Mouse (Mus musculus) lung, postnatal 10 days (tissue): ENCODE data around the gene Efna2.
"Not testable (repeated sequence)": the region's sequence is repeated elsewhere in the genome, so short reads cannot be mapped to it uniquely, and the experiment has no call there.

Experiments
- DNase-seq: peaks from one replicate; pipeline ENCODE4 v3.0.0; 2021

Efna2 gene

GRCm38 (mm10) chr10:80194441-80194840 is 15.2 kb downstream of the Efna2 start:
- no peak for DNase-seq

DNA sequence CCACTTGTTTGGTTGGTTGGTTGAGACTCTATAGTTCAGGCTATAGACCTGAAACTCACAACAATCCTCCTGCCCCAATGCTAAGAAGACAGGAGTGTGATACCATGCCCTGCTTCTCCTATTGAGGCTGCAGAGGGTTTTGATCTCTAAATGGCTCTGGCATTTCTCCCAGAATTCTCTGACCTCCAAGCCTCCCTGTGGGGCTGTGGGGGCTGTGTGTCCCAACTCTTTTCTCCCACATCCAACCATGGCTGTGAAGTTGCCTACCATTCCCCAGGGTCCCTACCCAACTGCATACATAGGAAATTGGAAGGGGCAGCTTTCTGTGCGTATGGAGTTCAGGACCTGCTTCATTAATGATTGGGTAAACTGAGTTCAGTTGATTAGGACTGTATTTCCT is 16.9 kb downstream of the Efna2 start:
- DNase-seq = no peak

DNA sequence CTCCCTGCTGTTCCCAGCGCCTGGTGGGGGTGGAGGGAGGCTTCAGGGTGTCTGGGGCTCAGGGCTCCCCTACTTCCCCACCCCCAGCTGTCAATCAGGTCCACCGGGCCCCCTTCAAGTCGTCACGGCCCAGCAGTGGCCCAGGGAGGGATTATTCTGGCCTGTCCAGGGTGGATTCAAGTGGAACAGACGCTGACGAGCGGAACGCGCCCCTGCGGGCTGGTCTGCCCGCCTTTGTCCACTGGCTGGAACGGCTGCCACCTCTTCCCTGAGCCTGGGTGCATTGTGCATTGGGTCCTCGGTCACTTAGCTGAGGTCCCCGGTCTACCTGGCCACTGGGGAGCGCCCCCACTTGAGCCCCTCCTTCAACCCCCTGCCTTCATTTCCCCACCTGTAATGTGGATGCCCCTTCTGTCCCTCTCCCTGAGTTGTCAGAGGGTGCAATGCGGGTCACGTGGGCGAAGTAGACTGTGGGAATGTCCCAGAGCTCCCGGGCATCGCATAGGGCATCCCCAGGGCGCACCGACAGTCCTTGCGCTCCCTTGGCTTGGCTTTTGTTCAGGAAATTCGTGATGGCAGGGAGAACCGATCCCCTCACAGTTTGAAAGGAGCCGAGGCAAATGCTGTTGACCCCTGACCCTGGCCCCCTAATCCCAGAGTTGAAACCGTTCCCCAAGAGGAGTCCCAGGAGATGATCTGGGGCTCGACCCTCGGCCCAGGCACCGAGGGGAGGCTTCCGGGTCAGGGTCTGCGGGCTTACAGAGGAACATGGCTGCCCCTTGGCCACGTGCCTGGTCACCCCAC is 17.7 kb downstream of the Efna2 start:
- no peak for DNase-seq

DNA sequence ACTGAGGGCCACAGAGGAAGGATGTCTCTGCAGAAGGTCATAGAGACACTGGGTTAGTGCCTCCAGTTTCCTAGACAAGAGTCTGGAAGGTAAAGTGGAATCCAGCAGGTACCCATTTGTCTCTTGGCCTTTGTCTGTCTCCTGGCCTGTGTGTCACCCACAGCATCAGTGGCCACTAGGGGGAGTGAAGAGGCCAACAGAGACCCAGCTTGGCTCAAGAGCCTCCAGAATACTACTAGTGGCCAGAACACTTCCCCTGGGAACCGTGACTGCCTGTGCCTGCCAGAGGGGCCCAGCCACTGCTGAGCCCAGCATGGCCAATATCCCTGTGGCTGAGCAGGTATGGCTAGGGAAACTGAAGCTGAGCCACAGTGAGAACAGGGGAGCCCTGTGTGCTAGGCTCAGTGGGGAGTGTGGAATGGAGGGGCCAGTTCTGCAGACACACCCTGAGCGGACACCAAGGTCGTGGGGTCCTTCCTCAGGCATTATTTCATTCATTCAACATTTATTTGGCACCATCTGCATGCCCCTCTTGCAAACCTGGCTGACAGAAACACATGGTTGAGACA is 20.2 kb downstream of the Efna2 start:
- peak; percentile 93 for DNase-seq

DNA sequence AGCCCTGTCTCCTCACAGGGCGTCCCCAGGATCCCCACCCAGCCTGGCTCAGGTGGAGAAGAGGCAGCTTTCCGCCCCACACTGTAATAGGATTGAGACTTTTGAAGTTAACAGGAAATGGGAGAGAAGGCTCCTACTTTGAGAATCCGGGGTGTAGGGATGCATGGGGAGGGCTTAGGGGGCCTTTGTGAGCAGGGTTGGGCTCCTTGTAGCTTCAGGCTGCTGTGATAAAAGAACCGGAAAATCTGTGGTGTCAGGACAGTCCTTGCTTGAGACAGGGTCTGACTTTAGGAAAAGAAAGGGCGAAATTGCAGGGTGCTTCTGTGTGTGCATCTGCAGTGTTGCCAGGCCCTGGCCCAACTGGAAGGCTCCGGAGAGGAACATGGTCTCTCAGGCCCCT is 21.2 kb downstream of the Efna2 start:
- no peak for DNase-seq

- DNase-seq = no peak
Measured at GRCm38 (mm10) chr10:80204055-80204454, 24.8 kb downstream of the Efna2 start.

DNA sequence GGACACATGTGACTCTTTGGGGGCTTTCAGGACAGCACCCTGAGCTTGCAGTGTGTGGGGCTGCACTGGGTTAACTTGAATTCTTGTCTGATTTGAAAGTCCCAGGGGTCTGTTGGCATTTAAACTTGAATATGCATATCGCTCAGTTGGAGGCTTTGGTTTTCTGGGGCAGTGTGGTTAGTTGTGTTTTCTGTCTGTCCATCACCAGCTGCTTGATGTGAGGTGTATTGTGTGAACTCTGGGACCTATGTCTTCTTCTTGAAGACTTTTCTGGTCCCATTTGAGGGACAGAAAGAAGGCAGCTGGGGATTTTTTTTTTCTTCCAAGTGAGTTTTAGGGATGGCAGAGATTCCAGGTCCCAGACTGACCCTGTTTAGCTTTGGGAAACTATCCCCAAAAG is 27.9 kb downstream of the Efna2 start:
- no peak for DNase-seq

- DNase-seq = no peak
Measured at GRCm38 (mm10) chr10:80207676-80208075, 28.4 kb downstream of the Efna2 start.

GRCm38 (mm10) chr10:80208248-80208647 is 29.0 kb downstream of the Efna2 start:
- no peak for DNase-seq

DNA sequence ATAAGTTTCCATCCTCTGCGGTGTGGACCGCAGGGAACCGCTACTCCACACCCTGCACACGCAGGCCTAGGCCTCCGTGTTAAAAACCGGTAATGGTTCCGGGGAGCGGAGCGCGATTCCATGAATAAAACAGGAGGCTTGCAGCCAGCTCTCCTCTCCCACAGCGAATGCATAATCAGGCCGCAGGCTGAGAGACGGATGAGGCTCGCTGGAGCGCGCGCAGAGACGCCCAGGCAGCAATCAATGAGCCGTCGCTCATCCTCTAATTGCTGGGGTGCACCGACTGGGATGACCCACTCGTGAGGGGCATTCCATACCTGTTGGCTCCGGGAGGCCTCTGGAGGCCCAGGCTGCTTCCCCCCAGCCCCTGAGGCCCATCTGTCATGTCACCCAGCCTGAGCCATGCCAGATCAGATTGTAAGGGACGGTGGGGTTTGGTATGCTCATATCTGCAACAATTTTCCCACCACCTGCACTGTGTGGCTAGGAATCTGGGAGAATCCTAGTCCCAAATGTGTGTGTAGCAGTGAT is 29.6 kb downstream of the Efna2 start:
- no peak for DNase-seq

GRCm38 (mm10) chr10:80211547-80212103 is 32.3 kb downstream of the Efna2 start:
- DNase-seq = not testable (repeated sequence)

- no peak for DNase-seq
Measured at GRCm38 (mm10) chr10:80215048-80215772, 35.9 kb downstream of the Efna2 start.

- no peak for DNase-seq
Measured at GRCm38 (mm10) chr10:80220676-80221075, 41.4 kb downstream of the Efna2 start.

DNA sequence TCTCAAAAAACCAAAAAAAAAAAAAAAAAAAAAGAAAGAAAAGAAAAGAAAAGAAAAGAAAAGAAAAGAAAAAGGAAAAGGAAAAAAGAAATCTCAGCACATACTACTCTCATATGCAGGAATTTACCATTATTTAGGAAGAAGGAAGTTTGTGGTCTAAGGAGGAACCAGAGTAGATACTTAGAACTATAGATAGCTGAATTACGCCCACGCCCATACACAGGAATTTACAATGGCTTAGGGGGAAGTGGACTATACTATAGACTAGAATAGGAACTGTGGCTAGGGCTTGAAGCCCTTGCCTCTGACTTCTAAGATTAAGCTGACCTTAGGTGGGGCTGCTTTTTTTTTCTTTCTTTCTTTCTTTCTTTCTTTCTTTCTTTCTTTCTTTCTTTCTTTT is 43.9 kb downstream of the Efna2 start:
- not testable (repeated sequence) for DNase-seq

- no peak for DNase-seq
Measured at GRCm38 (mm10) chr10:80226071-80226415, 46.8 kb downstream of the Efna2 start.

DNA sequence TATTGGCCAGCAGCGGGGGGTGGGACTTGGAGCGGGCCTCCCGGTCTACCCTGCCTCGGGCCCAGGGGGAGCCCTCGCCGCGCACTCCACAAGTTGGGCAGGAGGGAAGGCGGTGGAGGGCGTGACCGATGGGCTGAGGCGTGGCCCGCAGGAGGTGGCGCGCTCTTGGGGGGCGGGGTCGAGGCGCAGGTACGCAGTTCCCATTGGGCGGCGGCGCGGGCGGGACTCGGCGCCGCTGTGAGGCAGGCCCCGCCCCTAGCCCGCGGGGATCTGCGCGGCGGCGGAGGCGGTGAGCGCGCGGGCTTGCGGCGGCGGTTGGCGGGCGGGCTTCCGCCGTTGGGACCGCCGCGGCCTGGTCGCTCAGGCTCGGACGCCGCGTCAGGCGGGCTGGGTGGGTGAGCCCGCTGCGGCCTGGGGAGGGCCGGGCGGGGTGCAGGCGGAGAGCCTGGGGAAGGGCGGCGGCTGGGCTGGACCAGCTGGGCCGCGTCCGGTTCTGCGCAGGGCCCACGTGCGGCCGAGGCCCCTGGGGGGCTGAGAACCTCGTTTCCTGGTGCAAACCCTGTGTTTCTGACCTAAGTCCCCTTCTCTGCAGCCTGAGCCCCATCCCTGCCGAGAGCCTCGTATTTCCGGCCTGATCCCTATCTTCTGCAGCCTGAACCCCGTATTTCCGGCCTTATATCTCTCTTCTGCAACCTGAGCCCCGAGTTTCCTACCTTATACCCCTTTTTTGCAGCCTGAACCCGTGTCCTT is 47.3 kb downstream of the Efna2 start, which contains the start of gene Mum1:
Gene Mum1, plus strand, starts transcription at position 19 of the 750 bp plus-strand sequence.
- peak; percentile 100 for DNase-seq

DNA sequence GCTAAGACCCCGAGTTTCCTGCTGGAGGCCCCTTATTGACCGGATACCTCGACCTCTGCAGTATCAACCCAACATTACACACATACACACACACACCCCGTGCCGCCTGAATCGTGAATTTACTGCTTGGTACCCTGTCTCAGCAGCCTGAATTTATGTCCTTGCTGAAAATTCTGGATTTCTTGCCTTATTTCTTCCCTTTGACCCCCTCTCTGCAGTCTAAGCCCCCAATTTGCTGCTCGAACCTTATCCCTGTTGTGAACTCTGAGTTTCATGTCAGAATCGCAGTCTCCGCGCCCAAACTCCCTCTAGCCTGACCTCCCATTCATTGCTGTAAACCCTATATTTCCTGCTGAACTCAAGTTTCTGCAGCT is 47.9 kb downstream of the Efna2 start:
- no peak for DNase-seq

GRCm38 (mm10) chr10:80227877-80228775 is 48.8 kb downstream of the Efna2 start:
- no peak for DNase-seq

DNA sequence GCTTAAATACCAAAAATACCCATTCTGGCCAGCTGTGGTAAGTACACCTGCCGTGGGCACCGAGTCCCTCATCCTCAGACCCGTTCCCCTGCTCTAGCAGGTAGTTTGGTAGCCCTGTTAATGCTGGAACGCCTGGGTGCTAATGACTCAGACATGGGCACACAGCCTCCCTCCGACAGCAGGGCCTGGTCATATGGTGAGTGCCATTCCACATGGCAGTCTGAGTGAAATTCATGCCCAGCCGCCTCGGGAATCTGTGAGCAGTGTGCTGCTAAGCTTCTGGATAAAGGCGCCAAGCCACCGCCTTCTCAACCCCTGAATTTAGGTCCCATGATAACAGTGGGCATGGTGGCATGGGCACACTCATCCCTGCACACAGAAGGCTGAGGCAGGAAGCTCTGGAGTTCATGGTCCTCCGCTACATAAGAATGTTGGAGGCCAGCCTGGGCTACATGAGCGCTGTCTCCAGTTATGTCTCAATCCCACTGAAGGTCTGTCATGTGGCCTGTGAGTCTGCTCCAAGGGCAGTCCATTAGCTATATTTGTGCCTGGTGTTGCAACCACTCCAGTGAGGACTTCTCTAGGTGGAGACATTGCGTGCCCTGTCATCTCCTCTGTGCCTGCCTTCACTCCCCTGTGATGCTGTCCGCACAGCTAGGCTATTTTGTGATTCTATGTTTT is 57.0 kb downstream of the Efna2 start:
- DNase-seq = no peak

DNA sequence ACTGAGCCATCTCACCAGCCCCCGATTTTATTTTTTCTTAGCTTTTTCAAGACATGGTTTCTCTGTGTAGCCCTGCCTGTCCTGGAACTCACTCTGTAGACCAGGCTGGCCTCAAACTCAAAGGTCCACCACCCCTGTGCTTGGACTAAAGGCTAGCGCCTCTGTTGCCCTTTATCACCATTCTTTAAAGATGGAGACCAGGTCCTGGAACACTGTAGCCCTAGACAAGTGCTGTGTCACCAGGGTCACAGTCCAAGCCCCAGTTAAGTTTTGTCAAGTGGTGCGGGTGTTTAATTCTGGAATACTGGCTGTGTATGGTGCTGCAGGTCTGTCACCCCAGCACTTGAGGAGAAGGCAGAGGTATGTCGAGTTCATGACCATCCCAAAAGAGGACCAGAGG is 57.7 kb downstream of the Efna2 start:
- DNase-seq = no peak

DNA sequence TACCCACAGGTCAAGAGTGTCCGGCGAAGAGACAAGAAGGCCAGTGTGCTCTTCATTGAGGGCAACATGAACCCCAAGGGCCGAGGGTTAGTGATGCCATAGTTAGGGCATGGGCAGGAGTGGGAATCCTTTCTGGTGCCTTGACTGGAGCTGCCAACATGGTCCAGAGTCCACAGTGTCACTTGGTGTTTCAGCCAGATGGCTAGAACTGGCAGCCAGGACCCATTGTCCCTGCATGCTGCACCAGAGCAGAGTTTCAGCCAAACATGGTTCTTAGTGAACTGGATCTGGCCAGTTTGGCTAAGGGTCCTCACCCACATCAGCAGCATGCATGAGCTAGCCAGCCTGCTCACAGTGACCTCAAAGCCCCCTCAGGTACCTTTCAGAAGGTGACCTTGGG is 59.0 kb downstream of the Efna2 start:
- no peak for DNase-seq
